Comparison of ENCODE assay signal across 11 mouse cellular contexts in the genomic region with DNA sequence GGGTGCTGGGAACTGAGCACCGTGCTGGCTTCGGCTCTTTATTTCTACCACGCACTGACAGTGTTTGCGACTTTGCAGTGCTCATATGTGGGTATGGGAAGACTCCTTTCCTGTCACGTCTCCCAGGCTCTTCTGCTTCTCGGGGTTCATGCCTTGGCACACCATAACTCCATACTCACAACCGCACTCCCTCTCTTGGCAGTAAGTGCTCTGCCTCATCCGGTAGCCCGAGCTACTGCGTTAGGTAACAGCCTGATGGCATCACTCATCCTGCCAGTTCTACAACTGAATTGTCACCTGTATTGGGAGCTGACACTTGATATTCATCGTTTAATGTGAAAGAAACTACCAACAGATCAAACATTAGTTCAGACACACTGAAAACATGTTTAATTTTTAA.
"Had no signal": no experiment of that assay in that cellular context is flagged by ENCODE, and none has a peak within 500 bp of the region (broad histone marks: within the 10 kb centered on the region; RNA-seq: fewer than 3 reads in every experiment).

No protein-coding gene starts in this region.

- DNase-seq: retina, postnatal 1 day; right cerebral cortex, adult 18-20 months; right cerebral cortex, postnatal 14 days; right cerebral cortex, postnatal 25 days; right cerebral cortex, postnatal 4 days; spleen, adult 18-20 months; thymus, adult 18-20 months; thymus, adult 2 months; thymus, postnatal 14 days; thymus, postnatal 25 days; thymus, postnatal 4 days had no signal
